Mouse (Mus musculus) left cerebral cortex, adult 2 months (tissue): ENCODE measurements around the gene Cdkl2. TPM values are rescaled to one million over a fixed set of nuclear protein-coding genes. Genes with fewer than 3 reads are reported as not detected.

Experiments
- DNase-seq, 2 experiments: peaks; one replicate each; pipeline ENCODE4 v3.0.0; 2021 to 2022; ENCODE audit warnings: low spot score in 2 of 2, mixed read lengths in 1 of 2; ENCODE audit errors: extremely low spot score in 1 of 2
- H3K27ac ChIP-seq: fragments of 200-600 bp; 2 replicates; pipeline ENCODE4 v1.8.1; 2022
- H3K4me3 ChIP-seq: fragments of 200-600 bp; 2 replicates; pipeline ENCODE4 v1.8.1; 2022
- CTCF ChIP-seq: fragments of 200-600 bp; IDR thresholded peaks from 2 replicates; pipeline ENCODE4 v1.8.1; 2022; ENCODE audit warnings: antibody characterized with exemption, mild to moderate bottlenecking, moderate library complexity
- intact Hi-C: fragments of 180-260 bp; cut with DNase I; formaldehyde crosslinking; loops from one replicate; pipeline ENCODE4 v1.15.1; 2025
- total RNA-seq, 2 experiments: library from RNA; stranded (reverse); gene quantifications; 2 replicates each; pipeline ENCODE4 v1.2.3; 2021

The Cdkl2 gene
- total RNA-seq, 2 experiments from 2014 or later: 33.8 to 34.6 TPM

GRCm38 (mm10) chr5:92074061-92074460 lies 30.4 kb upstream of the Cdkl2 start:
- Histone ChIP-seq H3K4me3 (no peak overlapping the region), H3K27ac (no peak overlapping the region)
- DNase-seq: no peak
- intact Hi-C loops: no loop called here
- no peak for TF ChIP-seq CTCF

GRCm38 (mm10) chr5:92063192-92063591 lies 19.5 kb upstream of the Cdkl2 start:
- Histone ChIP-seq H3K4me3 (no peak overlapping the region), H3K27ac (no peak overlapping the region)
- intact Hi-C loops: loop anchor here (10.0 kb wide), 1 partner anchor 242 kb away; no protein-coding TSS in a partner anchor
- TF ChIP-seq CTCF: peak; percentile 31; the same call in 1 of the 2 replicates
- no peak for DNase-seq

GRCm38 (mm10) chr5:92052866-92053265 lies 9.2 kb upstream of the Cdkl2 start:
- intact Hi-C loops: no loop called here
- DNase-seq: no peak
- H3K27ac ChIP-seq: no peak overlapping the region
- H3K4me3 ChIP-seq: no peak overlapping the region
- TF ChIP-seq CTCF: no peak

GRCm38 (mm10) chr5:92050419-92050818 lies 6.7 kb upstream of the Cdkl2 start:
- H3K4me3 ChIP-seq: no peak overlapping the region
- no peak for TF ChIP-seq CTCF
- DNase-seq: no peak
- intact Hi-C loops: no loop called here
- H3K27ac ChIP-seq: no peak overlapping the region

GRCm38 (mm10) chr5:92042377-92043348 lies 1.0 kb downstream of the Cdkl2 start:
- TF ChIP-seq CTCF: no peak
- peak; percentile 96 to 98 for DNase-seq
- intact Hi-C loops: loop anchor here (1.0 to 5.0 kb wide), 2 partner anchors 80 to 95 kb away; partner anchors contain the start of genes Rchy1 and Uso1
- Histone ChIP-seq H3K27ac (peak overlapping the region; percentile 92), H3K4me3 (peak overlapping the region; percentile 76)

GRCm38 (mm10) chr5:92019960-92020359 lies 23.7 kb downstream of the Cdkl2 start:
- Histone ChIP-seq H3K4me3 (no peak overlapping the region), H3K27ac (no peak overlapping the region)
- no peak for TF ChIP-seq CTCF
- intact Hi-C loops: no loop called here
- DNase-seq: no peak

- DNase-seq: no peak
- no peak for TF ChIP-seq CTCF
- intact Hi-C loops: no loop called here
- Histone ChIP-seq H3K4me3 (no peak overlapping the region), H3K27ac (no peak overlapping the region)
Measured at GRCm38 (mm10) chr5:92011756-92012155, 31.9 kb downstream of the Cdkl2 start.

GRCm38 (mm10) chr5:92009827-92010226 lies 33.9 kb downstream of the Cdkl2 start:
- DNase-seq: no peak
- H3K4me3 ChIP-seq: no peak overlapping the region
- no peak for TF ChIP-seq CTCF
- H3K27ac ChIP-seq: no peak overlapping the region
- intact Hi-C loops: no loop called here

- peak; percentile 65 for TF ChIP-seq CTCF
- H3K27ac ChIP-seq: no peak overlapping the region
- DNase-seq: no peak
- intact Hi-C loops: loop anchor here (2.0 to 5.0 kb wide), 2 partner anchors 486 to 1051 kb away; partner anchors contain the start of gene Parm1
- H3K4me3 ChIP-seq: no peak overlapping the region
Measured at GRCm38 (mm10) chr5:92003011-92003410, 40.7 kb downstream of the Cdkl2 start.

- Histone ChIP-seq H3K4me3 (no peak overlapping the region), H3K27ac (no peak overlapping the region)
- intact Hi-C loops: loop anchor here (5.0 kb wide), 1 partner anchor 1048 kb away; no protein-coding TSS in a partner anchor
- no peak for TF ChIP-seq CTCF
- no peak for DNase-seq
Measured at GRCm38 (mm10) chr5:92000770-92001169, 42.9 kb downstream of the Cdkl2 start.

GRCm38 (mm10) chr5:91994546-91994945 lies 49.1 kb downstream of the Cdkl2 start:
- peak overlapping the region; percentile 9; the same call in 1 of the 2 replicates for H3K27ac ChIP-seq

GRCm38 (mm10) chr5:91993061-91993460 lies 50.6 kb downstream of the Cdkl2 start:
- TF ChIP-seq CTCF: no peak
- intact Hi-C loops: loop anchor here (10.0 kb wide), 1 partner anchor 338 kb away; no protein-coding TSS in a partner anchor
- no peak for DNase-seq
- Histone ChIP-seq H3K4me3 (no peak overlapping the region), H3K27ac (no peak overlapping the region)

More at GRCm38 (mm10) chr5:91994546-91994945, 49.1 kb downstream of the Cdkl2 start:
- intact Hi-C loops: loop anchor here (1.0 to 10.0 kb wide), 2 partner anchors 31 to 340 kb away; partner anchors contain the start of gene Rchy1
- TF ChIP-seq CTCF: no peak; the same call in 1 of the 2 replicates
- H3K4me3 ChIP-seq: peak overlapping the region; percentile 10; the same call in 1 of the 2 replicates
- DNase-seq: peak; percentile 25 to 46
